Mouse (Mus musculus): ENCODE data around the gene Etfbkmt.

GRCm38 (mm10) chr6:149137936-149138335 is 1.7 kb upstream of the Etfbkmt start:
- TF ChIP-seq GATA1 (IDR thresholded peaks at IDR 0.05; ENCODE audit: low read length): no peak
- TF ChIP-seq TAL1 (IDR thresholded peaks at IDR 0.05; ENCODE audit: low read length): no peak
